Mouse (Mus musculus) midbrain, embryonic 12.5 days (tissue): Measurements from ENCODE around the gene Ngef. TPM values are rescaled to one million over a fixed set of nuclear protein-coding genes. Genes with fewer than 3 reads are reported as not detected.
"Not testable (repeated sequence)": the region's sequence is repeated elsewhere in the genome, so short reads cannot be mapped to it uniquely, and the experiment has no call there.

Experiments used
- ATAC-seq: fragments of 200-750 bp; cut with Nextera tagmentation; 2 replicates; pipeline ENCODE4 v1.8.0; 2017; ENCODE audit warnings: low read depth, moderate TSS enrichment, moderate library complexity; ENCODE audit not compliant: low FRiP score
- H3K27ac ChIP-seq: fragments of 300-500 bp; sonication (generic); replicated peaks from 2 replicates; pipeline ENCODE4 v1.5.1; 2016; ENCODE audit warnings: mild to moderate bottlenecking
- H3K27me3 ChIP-seq: fragments of 300-500 bp; sonication (generic); 2 replicates; pipeline ENCODE4 v1.6.1; 2016; ENCODE audit warnings: mild to moderate bottlenecking
- H3K36me3 ChIP-seq: fragments of 300-500 bp; sonication (generic); 2 replicates; pipeline ENCODE4 v1.6.1; 2016
- H3K4me1 ChIP-seq: fragments of 300-500 bp; sonication (generic); 2 replicates; pipeline ENCODE4 v1.6.1; 2016
- H3K4me2 ChIP-seq: fragments of 300-500 bp; sonication (generic); replicated peaks from 2 replicates; pipeline ENCODE4 v1.6.1; 2016; ENCODE audit warnings: mild to moderate bottlenecking, moderate library complexity
- H3K4me3 ChIP-seq: fragments of 300-500 bp; sonication (generic); 2 replicates; pipeline ENCODE4 v1.5.1; 2016; ENCODE audit warnings: mild to moderate bottlenecking
- H3K9ac ChIP-seq: fragments of 300-500 bp; sonication (generic); replicated peaks from 2 replicates; pipeline ENCODE4 v1.6.1; 2016; ENCODE audit warnings: mild to moderate bottlenecking, moderate library complexity
- H3K9me3 ChIP-seq: fragments of 300-500 bp; sonication (generic); 2 replicates; pipeline ENCODE4 v1.6.1; 2016; ENCODE audit warnings: mild to moderate bottlenecking
- WGBS: fragments of 180-500 bp; shearing (Covaris S2); methylation state at CpG from one replicate; pipeline ENCODE4 v1.1.7; 2016; 5-methylcytosine and 5-hydroxymethylcytosine counted together
- polyA plus RNA-seq: library from polyadenylated mRNA; unstranded; fragments of >200 nt; fragmentation: Nextera tagmentation; extraction: Ambion mirVana; gene quantifications from 2 replicates; pipeline ENCODE4 v1.2.1, GENCODE M21; 2016

Gene Ngef
- polyA plus RNA-seq, 1 experiment from 2014 or later, result 4.0 TPM

- ATAC-seq, result 0 out of 2 replicates have a peak, but pooled peaks have one; percentile 29
- Histone ChIP-seq H3K4me3 (peak overlapping the region; percentile 80), H3K27ac (no peak overlapping the region), H3K9me3 (no peaks in the 10 kb centered on the region), H3K36me3 (no peaks in the 10 kb centered on the region), H3K27me3 (peaks cover 39% of the 10 kb centered on the region), H3K4me1 (peaks cover 9% of the 10 kb centered on the region), H3K4me2 (peak overlapping the region; percentile 98), H3K9ac (peak overlapping the region; percentile 67; the same call in 1 of the 2 replicates)
- 23% methylated on average over 26 of the region's 26 CpGs for WGBS
Measured at GRCm38 (mm10) chr1:87508591-87509560, 64.8 kb downstream of the Ngef start.

- peaks cover 39% of the 10 kb centered on the region for H3K27me3 ChIP-seq
- H3K27ac ChIP-seq, result no peak overlapping the region
- H3K36me3 ChIP-seq, result no peaks in the 10 kb centered on the region
- peaks cover 9% of the 10 kb centered on the region for H3K4me1 ChIP-seq
- H3K9ac ChIP-seq, result no peak overlapping the region
- H3K9me3 ChIP-seq, result no peaks in the 10 kb centered on the region
- no peak for ATAC-seq
- no peak overlapping the region for H3K4me3 ChIP-seq
- H3K4me2 ChIP-seq, result no peak overlapping the region
- 68% methylated on average over 6 of the region's 6 CpGs for WGBS
Measured at GRCm38 (mm10) chr1:87507857-87508256, 65.8 kb downstream of the Ngef start.

- Histone ChIP-seq H3K27me3 (peaks cover 29% of the 10 kb centered on the region), H3K9me3 (no peaks in the 10 kb centered on the region), H3K4me1 (peaks cover 9% of the 10 kb centered on the region), H3K27ac (no peak overlapping the region), H3K4me3 (no peak overlapping the region), H3K36me3 (no peaks in the 10 kb centered on the region), H3K4me2 (no peak overlapping the region), H3K9ac (no peak overlapping the region)
- ATAC-seq, result no peak
- 98% methylated on average over 4 of the region's 4 CpGs for WGBS
Measured at GRCm38 (mm10) chr1:87505524-87505923, 68.1 kb downstream of the Ngef start.

DNA sequence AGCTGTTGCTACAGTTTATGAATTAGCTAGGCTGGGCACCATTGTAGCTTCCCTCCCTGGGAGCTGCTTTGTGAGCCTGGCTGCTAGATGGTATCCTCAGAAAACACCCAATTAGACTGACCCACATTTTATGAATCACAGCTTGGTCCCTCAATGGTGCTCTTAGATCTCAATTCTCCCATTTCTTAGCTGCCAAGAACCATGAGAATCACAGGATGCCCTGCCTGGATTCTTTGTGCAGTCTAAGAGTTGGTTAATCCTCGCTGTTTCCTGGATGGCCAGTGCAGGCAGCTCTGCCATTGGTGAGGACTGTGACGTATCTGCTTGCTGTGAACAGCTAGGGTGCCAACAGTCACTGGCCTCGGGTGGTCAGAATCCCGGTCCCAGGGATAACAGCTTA is 80.1 kb downstream of the Ngef start:
- no peaks in the 10 kb centered on the region for H3K9me3 ChIP-seq
- no peak overlapping the region for H3K4me3 ChIP-seq
- no peaks in the 10 kb centered on the region for H3K36me3 ChIP-seq
- H3K27me3 ChIP-seq, result no peaks in the 10 kb centered on the region
- ATAC-seq, result no peak
- H3K9ac ChIP-seq, result no peak overlapping the region
- WGBS, result 73% methylated on average over 4 of the region's 4 CpGs
- H3K27ac ChIP-seq, result no peak overlapping the region
- H3K4me1 ChIP-seq, result no peaks in the 10 kb centered on the region
- no peak overlapping the region for H3K4me2 ChIP-seq

DNA sequence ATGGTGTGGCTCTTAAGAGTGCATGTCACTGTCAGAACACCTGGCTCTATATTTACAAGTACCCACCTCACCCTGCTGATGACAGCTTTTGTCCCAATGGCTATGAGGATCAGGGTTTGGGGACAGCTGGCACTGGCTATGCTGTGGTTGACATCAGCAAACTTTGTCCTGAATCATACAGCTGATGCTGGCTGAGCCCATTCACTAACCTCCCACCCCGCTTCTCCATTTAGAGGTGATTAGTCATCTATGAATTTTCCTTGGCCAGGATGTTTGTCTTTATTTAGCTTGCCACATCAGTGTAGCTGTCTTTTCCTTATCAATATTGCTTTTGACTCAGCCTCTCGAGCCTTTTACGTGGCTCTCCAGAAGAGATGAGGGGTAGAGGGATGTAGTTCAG is 81.4 kb downstream of the Ngef start:
- WGBS, result 88% methylated on average over 3 of the region's 3 CpGs
- no peak for ATAC-seq
- no peaks in the 10 kb centered on the region for H3K9me3 ChIP-seq
- no peaks in the 10 kb centered on the region for H3K27me3 ChIP-seq
- H3K9ac ChIP-seq, result no peak overlapping the region
- no peak overlapping the region for H3K4me2 ChIP-seq
- no peaks in the 10 kb centered on the region for H3K36me3 ChIP-seq
- H3K4me1 ChIP-seq, result no peaks in the 10 kb centered on the region
- no peak overlapping the region for H3K27ac ChIP-seq
- no peak overlapping the region for H3K4me3 ChIP-seq

DNA sequence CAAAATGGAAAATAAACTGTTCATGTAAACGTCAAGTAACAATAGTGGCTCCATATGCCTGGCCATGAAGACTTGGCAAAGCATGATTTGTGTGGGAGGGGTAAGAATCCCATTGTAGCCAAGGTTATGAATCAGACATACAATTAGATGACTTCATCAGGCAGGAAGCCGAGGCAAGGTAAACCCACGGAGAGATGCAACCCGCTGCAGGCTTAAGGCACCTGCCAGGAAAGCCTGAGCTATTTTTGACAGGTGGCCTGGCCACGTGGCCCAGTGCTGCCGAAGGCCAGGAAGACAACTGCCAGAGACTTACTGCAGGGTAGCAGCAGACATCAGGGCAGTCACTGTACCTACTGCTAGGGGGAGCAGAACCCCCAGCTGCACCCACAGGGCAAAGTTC is 87.3 kb downstream of the Ngef start:
- no peak for ATAC-seq
- Histone ChIP-seq H3K27ac (no peak overlapping the region), H3K4me1 (no peaks in the 10 kb centered on the region), H3K9ac (no peak overlapping the region), H3K4me3 (no peak overlapping the region), H3K9me3 (no peaks in the 10 kb centered on the region), H3K4me2 (no peak overlapping the region), H3K27me3 (no peaks in the 10 kb centered on the region), H3K36me3 (no peaks in the 10 kb centered on the region)
- WGBS, result 80% methylated on average over 6 of the region's 6 CpGs

DNA sequence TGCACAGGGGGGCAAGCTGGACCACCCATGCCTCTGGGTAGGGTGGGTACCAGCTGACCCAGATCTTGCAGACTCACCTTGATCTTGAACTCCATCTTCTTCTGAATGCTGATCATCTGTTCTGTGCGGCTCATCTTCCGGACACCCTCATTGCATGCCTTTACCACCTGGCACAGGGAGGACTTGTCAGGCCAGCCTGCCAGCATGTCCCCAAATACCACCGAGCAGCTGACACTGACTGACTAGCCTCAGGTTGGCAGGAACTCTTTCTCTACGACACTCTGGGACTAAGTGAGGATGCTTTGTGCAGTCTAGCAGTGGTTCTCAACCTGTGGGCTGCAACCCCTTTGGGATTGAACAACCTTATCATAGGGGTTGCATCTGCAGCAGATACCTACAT is 91.1 kb downstream of the Ngef start:
- no peak for ATAC-seq
- Histone ChIP-seq H3K4me2 (no peak overlapping the region), H3K9me3 (no peaks in the 10 kb centered on the region), H3K9ac (no peak overlapping the region), H3K4me3 (no peak overlapping the region), H3K27ac (no peak overlapping the region), H3K27me3 (no peaks in the 10 kb centered on the region), H3K36me3 (no peaks in the 10 kb centered on the region), H3K4me1 (no peaks in the 10 kb centered on the region)
- 86% methylated on average over 4 of the region's 4 CpGs for WGBS

DNA sequence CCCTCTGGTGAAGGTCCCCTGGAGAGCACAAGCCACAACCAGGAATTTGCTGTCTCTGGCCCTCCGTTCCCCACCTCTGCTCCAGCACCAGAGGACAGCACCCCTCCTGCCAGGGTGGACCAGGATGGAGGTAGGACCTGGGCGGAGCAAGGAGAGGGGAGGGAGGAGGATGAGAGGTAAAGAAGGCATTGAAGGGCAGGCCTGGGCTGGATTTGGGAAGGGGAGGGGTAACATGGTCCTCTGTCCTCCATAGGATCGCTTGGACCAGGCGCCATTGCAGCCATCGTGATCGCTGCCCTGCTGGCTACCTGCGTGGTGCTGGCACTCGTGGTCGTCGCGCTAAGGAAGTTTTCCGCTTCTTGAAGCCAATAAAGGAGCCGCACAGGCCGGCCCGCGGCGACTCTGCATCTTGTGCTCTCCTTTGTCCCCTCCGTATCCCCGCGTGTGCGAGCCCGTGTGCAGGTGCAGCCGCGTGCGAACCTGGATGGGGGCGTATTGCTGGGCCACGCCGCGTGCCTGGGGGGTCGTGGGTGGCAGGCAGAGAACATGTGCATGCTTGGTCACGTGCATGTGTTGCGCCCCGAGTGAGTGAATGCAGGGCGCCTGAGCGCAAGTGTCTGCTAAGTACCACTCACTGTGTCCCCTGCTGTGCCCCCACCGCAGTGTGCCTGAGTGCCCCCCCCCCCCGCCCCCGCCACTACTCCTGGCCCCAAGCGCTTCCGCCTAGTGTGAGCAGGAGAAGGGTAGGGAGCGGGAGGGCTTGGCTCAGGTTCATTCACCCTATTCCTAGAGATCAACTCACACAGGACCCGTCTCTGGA is 98.4 kb downstream of the Ngef start:
- Histone ChIP-seq H3K27me3 (peaks cover 33% of the 10 kb centered on the region), H3K36me3 (no peaks in the 10 kb centered on the region), H3K9me3 (no peaks in the 10 kb centered on the region), H3K9ac (peak overlapping the region; percentile 49), H3K4me3 (peak overlapping the region; percentile 42), H3K4me2 (peak overlapping the region; percentile 79), H3K4me1 (peaks cover 11% of the 10 kb centered on the region; the same call in 1 of the 2 replicates), H3K27ac (no peak overlapping the region)
- ATAC-seq, result peak; percentile 41; the same call in 1 of the 2 replicates
- WGBS, result 2% methylated on average over 40 of the region's 42 CpGs

DNA sequence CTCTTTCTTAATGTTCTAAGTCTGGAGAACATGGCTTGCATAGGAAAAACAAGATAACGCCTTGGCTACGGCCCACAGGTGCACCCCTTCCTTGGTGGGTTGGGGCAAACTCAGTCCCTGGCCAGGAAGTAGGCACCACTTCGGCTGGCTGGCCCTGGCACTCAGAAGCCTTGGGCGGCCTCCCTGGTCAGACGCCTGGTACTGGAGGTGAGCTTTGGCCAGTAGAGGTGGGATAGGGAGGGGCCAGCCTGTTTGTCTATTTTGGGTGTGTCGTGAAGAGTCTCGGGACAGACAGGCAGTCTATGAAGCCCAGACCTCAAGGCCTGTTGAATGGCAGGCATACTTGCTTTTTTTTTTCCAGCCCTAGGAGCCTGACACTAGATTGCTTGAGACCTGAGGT is 101.1 kb downstream of the Ngef start:
- WGBS, result 93% methylated on average over 7 of the region's 7 CpGs
- ATAC-seq, result no peak
- no peak overlapping the region for H3K4me3 ChIP-seq
- no peak overlapping the region for H3K4me2 ChIP-seq
- no peak overlapping the region for H3K9ac ChIP-seq
- H3K27ac ChIP-seq, result no peak overlapping the region
- no peaks in the 10 kb centered on the region for H3K36me3 ChIP-seq
- peaks cover 38% of the 10 kb centered on the region for H3K27me3 ChIP-seq
- H3K4me1 ChIP-seq, result peaks cover 11% of the 10 kb centered on the region; the same call in 1 of the 2 replicates
- no peaks in the 10 kb centered on the region for H3K9me3 ChIP-seq

GRCm38 (mm10) chr1:87471914-87472313 is 101.8 kb downstream of the Ngef start:
- 85% methylated on average over 7 of the region's 7 CpGs for WGBS
- ATAC-seq, result no peak
- Histone ChIP-seq H3K36me3 (no peaks in the 10 kb centered on the region), H3K4me1 (peaks cover 11% of the 10 kb centered on the region; the same call in 1 of the 2 replicates), H3K4me3 (no peak overlapping the region), H3K27ac (no peak overlapping the region), H3K27me3 (peaks cover 37% of the 10 kb centered on the region), H3K9ac (no peak overlapping the region), H3K4me2 (no peak overlapping the region), H3K9me3 (no peaks in the 10 kb centered on the region)

DNA sequence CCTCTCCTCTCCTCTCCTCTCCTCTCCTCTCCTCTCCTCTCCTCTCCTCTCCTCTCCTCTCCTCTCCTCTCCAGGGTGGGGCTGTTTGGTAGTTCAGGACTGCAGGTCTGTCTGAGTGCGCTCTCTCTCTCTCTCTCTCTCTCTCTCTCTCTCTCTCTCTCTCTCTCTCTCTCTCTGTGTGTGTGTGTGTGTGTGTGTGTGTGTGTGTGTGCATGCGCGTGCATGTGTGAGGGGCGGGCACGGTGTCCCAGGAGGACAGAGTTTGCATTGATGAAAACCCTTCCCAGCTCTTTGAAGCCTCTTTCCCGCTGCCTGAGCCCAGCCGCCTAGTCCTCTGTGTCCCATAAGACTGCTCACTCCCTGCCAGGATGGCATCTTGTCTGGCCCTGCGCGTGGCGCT is 103.7 kb downstream of the Ngef start, which contains the start of gene Snorc:
TSS of gene Snorc (plus strand) at position 301 of the 400 bp plus-strand sequence.
- H3K4me2 ChIP-seq, H3K9ac ChIP-seq, H3K9me3 ChIP-seq, H3K36me3 ChIP-seq, H3K4me3 ChIP-seq, H3K4me1 ChIP-seq, ATAC-seq, H3K27ac ChIP-seq: not testable (repeated sequence)
- 41% methylated on average over 8 of the region's 10 CpGs for WGBS
- H3K27me3 ChIP-seq, result peaks cover 19% of the 10 kb centered on the region

DNA sequence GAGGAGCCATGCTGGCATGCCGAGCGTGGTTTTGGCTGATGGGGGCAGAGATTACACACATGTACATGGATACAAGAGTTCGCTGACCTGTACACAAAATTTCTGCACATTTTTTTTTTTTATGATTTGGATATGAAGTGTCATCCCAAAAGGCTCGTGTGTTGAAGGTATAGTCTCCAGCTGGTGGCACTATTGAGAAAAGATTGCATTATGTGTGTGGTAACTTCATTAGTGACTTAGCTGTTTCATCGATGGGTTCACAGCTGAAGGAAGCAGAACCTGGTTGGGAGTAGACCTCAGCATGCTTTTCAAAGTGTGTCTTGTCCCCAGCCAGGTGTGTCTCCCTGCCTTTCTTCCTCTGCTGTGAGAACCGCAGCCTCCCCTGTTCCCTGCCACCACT is 105.3 kb downstream of the Ngef start:
- no peaks in the 10 kb centered on the region for H3K36me3 ChIP-seq
- H3K4me1 ChIP-seq, result no peaks in the 10 kb centered on the region
- peaks cover 5% of the 10 kb centered on the region; the same call in 1 of the 2 replicates for H3K27me3 ChIP-seq
- H3K4me3 ChIP-seq, result no peak overlapping the region
- H3K9me3 ChIP-seq, result no peaks in the 10 kb centered on the region
- no peak overlapping the region for H3K27ac ChIP-seq
- H3K9ac ChIP-seq, result no peak overlapping the region
- ATAC-seq, result no peak
- WGBS, result 82% methylated on average over 6 of the region's 6 CpGs
- no peak overlapping the region for H3K4me2 ChIP-seq
